Mouse (Mus musculus) MN1 (cell line): ENCODE measurements around the gene Wnt3a.

Experiments
- DNase-seq: peaks from one replicate; pipeline ENCODE4 v3.0.0-alpha.2; 2016; ENCODE audit warnings: low spot score

Gene Wnt3a

DNA sequence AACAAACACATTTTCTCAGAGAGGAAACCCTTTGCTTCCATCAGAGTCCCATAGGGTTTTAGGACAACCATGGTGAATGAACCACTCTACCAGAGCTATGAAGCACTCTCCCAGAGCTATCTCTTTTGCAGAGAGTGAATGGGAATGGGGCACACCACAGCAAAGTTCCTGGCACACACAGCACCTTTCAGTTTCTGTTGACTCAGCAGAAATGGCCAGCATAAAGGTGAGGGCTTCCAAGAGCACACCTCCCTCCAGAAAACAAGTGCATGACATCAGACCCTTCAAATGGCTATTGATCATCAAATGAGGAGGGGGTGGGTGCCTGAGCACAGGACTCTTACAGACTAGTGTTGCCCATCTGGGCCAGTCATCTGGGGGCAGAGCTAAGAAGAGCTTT lies 28.2 kb downstream of the Wnt3a start:
- DNase-seq = no peak

DNA sequence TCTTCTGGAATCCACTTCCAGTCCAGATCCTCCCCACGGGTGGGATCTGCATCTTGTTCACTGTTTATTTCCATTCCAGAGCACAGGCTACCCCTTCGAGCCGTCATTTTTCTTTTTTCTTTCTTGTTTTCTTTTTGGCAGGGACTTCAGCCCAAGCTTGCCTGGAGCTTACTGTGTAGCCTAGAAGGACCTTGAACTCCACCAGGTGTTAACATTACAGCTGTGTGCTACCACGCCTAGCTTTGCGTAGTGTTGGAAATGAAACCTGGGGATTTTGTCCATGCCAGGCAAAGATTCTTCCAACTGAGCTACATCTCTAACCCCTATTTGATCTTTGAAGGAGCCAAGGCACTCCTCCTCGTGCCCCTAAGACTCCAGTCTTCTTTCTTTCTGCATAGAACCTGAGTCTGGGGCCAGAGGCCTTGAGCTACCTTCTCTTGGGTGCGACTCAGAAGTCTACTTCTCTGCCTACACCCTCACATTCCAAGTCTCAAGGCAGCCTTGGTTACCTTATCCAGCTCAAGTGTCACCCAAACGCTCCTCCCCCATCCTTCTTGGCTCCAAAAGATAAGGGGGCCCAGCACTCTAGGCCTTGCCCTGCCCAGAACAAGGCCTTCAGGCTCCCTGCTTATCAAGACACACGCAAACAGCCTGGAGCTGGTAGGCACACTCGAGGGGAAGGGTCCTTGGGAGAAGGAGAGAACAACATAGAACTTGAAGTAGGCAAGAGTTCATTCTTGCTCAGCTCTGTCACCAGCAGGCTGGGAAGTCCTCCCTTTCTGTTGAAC lies 29.7 kb downstream of the Wnt3a start:
- DNase-seq = no peak

GRCm38 (mm10) chr11:59259647-59260046 lies 30.9 kb downstream of the Wnt3a start:
- DNase-seq = no peak

GRCm38 (mm10) chr11:59248101-59248500 lies 42.5 kb downstream of the Wnt3a start:
- DNase-seq = no peak

GRCm38 (mm10) chr11:59243856-59244255 lies 46.7 kb downstream of the Wnt3a start:
- DNase-seq = no peak

- no peak for DNase-seq
These were observed 48.7 kb downstream of the Wnt3a start for GRCm38 (mm10) chr11:59241841-59242240.

GRCm38 (mm10) chr11:59239796-59240195 lies 50.8 kb downstream of the Wnt3a start:
- DNase-seq = no peak

GRCm38 (mm10) chr11:59239428-59239785 lies 51.1 kb downstream of the Wnt3a start:
- no peak for DNase-seq

GRCm38 (mm10) chr11:59238525-59239427 lies 51.8 kb downstream of the Wnt3a start:
- DNase-seq = peak; percentile 87

- no peak for DNase-seq
These were observed 57.8 kb downstream of the Wnt3a start for GRCm38 (mm10) chr11:59232797-59233196.

DNA sequence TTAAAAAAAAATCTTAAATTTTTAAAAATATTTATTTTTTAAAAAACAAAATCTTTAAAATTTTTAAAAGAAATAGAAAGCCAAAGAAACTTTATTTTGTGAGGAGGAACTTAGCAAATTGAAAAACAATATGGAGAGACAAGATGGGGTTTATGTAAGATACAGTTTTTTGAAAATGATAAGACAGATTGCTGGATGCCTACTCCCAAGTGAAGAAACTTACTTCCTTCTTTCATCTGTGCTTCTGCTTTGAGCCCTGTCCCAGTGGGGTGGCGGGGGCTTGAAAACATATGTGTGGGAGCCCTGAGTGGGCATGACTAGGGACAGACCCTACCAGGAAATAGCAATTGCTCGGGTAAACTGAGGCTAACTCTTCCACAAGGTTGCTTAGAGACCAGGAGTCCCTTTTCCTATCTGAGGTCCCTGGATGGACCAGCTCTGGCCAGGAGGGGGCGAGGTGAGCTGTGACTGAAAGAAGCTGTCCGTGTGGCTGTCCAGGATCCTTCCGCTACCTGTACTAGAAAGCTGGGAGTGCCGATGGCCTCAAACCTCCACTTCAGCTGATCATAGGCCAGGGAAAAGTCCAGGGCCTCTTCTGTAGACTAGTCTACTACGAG lies 60.3 kb downstream of the Wnt3a start:
- peak; percentile 74 for DNase-seq

DNA sequence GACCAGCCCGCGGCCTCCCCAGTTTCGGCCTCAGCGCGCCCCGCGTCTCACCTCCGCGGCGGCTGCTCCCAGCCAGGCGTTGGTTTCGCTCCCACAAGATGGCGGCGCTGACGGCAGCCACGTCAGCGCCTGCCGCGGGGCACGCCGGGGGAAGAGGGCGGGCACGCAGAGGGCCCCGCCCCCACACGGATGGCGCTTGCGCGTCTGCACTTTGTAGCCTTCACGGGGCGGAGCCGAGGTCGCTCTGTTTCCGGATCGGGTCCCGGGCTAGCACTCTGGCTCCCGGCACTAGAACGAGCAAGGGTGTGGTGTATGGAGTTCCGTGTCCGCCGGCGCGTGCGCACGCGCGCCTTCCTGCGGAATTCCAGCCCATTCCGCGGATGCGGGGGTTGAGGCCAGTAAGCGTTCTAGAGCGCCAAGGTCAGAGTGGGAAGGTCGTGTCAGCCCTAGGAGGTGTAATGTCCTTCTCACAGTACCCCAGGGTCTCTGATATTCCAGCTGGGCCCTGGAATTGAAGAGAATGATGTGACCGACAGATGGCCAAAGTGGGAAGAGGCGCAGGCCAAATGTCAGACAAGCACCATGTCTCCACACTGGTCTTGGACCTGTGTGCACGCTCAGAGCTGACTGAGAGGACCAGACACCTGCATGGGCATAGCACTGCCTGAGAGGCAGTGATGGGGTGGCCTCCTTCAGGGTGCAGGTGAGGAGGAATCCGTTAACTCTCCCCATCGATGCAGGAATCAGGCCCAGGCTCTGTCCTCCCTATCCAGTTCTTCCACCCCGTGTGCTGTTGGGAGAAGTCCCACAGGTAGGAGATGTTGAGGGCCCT lies 62.2 kb downstream of the Wnt3a start, which contains the start of gene Arf1:
Gene Arf1 (minus strand): TSS at position 149 of the 832 bp plus-strand sequence.
- DNase-seq = peak; percentile 99

GRCm38 (mm10) chr11:59227604-59228121 lies 62.9 kb downstream of the Wnt3a start:
- peak; percentile 86 for DNase-seq

DNA sequence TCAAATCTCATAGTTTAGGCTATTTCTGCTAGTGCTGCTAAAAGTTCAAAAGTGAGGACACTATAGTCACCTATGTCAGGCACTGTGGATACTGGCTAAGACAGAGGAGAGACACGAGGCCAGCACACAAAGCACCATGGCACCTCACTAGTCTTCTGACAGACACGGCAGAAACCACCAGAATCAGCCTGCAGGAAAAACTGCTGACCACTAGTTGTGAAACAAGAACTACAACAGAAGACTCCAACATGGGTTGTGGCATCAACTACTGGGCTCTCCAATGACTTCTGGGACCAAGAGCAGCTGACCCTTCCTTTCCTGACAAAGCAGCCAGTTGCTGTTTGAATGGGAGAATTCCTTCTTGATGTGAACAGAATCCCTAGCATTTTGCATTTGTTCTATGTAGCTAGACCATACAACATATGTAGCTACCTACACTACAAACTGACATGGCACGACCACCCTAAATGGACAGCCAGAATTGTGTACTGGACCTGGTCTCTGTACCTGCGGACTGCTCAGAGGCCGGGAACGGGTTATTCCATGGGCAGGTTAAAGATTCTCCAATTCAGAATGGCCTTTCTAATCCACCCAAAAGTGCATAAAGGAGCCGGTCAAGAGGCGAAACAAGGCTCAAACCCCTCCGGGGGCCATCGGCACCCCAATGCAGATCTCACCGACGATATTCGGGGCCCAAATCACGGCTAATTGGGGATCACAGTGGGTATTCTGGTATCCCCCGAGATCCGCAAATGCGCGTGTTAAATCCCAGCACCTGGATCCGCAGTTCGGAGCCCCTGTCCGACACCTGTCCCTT lies 63.6 kb downstream of the Wnt3a start:
- peak; percentile 56 for DNase-seq

DNA sequence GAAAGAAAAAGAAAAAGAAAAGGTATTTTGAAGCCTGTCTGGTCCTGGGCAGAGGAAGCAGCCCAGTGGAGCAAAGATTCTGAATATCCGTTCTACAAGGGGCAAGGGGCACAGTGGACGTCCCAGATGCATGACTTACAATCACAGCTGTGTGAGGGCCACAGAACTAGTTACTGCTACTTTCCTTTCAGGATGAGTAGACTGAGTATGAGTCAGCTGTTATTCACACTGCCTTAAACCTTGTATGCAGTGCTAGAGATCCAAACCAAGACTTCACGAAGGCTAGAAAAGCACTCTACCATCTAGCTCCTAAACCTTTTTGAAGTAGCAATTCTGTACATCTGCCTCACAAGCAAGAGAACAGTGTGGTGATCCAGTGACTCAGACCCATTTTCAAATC lies 64.3 kb downstream of the Wnt3a start:
- DNase-seq = no peak

- no peak for DNase-seq
These were observed 65.4 kb downstream of the Wnt3a start for GRCm38 (mm10) chr11:59225167-59225566.

DNA sequence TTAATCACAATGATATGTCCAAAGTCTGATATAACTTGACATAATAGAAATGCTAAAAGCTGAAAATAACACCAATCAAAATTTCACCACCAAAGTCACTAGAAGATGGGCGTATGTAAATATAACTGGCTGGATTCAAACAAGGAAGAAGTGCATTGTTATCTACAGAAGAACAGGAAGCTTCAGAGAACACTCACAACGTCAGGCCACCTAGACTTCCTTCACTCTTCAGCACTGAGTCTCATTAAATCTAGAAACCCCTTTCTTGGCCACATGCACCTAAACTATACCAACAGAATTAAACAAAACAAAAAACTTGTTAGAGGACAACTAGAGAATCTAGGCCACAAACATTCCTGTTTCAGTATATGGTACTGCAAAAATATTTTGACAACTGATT lies 66.1 kb downstream of the Wnt3a start:
- DNase-seq = no peak

DNA sequence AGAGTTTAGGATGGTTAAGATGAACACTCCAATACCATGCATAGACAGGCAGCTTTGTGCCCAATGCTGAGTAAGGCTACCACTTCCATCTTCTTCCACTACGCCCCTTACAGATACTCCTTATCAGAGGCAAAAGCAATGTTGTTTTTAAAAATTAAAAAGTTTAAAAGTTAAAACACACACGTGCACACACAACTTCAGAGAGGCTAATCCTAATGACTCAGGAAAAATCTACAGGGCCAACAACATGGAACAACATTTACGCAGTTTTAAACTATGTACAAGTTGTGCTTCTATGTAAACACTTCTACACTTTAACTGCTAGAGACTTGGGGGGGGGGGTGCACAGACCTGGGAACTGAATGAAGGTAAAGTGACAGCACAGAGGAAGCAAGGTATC lies 66.5 kb downstream of the Wnt3a start:
- DNase-seq = no peak

GRCm38 (mm10) chr11:59222306-59222705 lies 68.2 kb downstream of the Wnt3a start:
- no peak for DNase-seq

DNA sequence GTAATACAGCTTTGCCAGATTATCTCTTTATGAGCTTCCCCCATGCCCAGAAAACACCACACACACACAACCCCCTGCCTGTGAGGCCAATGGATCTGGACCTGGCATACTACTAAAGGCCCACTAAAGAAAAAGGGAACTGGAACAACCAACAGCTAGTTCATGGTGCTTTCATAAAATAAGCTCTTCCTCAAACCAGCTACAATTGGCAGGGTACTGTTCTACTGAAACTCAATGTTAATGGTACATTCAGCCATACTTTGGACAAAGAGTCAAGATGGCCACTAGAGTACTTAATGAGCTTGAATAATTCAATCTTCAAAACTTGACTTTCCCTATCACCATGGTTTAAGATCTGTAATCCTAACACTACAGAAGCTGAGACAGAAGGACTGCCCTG lies 68.9 kb downstream of the Wnt3a start:
- DNase-seq = no peak

DNA sequence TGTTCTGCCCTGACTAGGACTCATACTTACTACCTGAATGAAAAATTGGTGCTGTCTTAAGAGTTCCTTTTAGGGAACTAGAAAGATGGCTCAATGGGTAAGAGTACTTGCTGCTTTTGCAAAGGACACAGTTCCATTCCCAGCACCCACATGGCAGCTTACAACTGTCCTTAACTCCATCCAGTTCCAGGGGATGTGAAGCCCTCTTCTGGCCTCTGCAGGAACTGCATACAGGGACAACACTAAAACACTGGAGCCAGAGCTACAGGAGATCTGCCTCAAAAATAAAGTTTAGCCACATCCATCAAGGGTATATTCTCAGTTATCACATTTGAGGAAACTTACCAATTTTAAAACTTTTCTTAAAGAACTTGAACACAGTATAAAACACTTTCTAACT lies 71.5 kb downstream of the Wnt3a start:
- DNase-seq = no peak
